Mouse (Mus musculus): ENCODE data around the gene Mettl9.
"Not testable (repeated sequence)": the region's sequence is repeated elsewhere in the genome, so short reads cannot be mapped to it uniquely, and the experiment has no call there.

Mettl9 gene

DNA sequence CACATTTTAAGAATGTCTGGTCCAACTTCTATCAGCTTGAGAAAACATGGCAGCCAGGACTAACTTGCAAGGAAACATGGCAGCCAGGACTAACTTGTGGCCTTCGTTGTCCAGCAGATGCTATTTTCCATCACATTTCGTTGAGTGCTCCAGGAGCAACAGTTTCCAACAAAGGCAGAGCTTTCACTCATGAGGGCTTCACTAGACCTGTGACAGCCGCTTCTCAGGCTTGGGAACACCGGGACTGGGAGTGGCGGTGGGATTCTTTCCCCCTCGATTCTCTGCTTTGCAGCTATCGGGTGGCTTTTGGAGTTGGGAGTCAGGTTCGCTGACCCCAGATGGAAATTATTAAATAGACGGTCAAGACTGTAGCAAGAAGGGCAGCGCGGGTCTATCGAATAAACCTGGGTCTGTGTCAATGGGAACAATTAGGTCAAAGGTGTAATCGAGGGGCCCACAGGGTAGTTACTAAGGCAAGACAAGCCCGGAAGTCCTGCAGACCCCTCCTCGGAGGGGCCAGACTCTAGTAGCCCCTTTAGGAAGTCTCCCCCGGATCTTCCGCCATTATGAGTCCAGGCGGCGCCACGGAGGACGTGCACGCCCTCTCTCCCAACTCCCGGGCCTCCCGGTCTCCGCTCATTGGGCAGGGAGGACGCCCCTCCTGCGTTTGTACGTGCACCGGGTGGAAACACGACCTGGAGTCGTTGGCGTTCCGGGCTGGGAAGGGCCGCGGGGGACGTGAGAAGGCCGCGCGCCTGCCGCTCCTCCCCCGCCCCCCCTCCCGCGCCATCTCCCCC is at the start of gene Mettl9:
Gene Mettl9 (plus strand): TSS at position 590 of the 797 bp plus-strand sequence.
- peak; percentile 90 to 92 for DNase-seq (ENCODE audit: low read depth in 2 of 2, low spot score in 2 of 2)

DNA sequence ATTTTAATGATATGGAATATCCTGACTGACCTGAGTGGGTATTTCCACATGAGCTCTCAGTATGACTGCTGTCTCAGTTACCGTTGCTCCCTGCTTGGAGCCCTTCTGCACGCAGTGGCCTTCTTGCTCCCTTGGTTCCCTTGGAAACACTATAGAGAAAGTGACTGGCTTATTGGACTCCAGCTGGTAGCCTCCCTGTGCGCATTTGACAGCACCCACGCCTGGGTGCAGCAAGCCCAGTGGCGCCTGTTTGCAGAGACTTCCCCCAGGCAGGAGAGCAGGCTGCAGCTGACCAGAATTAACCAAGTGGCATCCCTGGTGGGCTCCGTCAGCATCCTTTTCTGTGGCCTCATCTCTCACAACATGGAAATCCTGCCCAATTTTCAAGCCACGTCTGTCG is 43.1 kb upstream of the Mettl9 start:
- no peak for DNase-seq (ENCODE audit: low read depth in 2 of 2, low spot score in 2 of 2)

DNA sequence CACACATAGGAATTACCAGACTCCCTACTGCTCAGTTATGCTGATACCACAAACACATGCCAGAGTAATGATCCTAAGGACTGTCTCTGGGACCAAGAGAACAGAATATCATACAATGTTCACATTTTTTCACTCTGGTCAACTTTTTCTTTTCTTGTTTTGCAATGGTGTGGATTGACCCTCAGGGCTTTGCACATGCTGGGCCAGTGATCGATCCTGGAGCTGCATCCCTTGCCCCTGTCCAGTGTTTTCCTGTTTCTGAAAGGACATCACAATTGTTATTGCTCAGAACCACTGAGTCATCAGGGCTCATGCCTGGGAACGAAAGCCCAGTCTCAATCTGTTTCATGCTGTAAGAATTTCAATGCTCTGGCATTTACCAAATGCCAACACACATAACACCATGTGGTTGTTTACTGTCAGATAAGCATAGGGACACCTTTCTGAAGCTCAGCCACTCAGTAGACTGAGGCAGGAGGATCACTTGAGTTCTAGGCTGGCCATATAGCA is 35.2 kb upstream of the Mettl9 start:
- DNase-seq (ENCODE audit: low read depth in 2 of 2, low spot score in 2 of 2), result no peak

DNA sequence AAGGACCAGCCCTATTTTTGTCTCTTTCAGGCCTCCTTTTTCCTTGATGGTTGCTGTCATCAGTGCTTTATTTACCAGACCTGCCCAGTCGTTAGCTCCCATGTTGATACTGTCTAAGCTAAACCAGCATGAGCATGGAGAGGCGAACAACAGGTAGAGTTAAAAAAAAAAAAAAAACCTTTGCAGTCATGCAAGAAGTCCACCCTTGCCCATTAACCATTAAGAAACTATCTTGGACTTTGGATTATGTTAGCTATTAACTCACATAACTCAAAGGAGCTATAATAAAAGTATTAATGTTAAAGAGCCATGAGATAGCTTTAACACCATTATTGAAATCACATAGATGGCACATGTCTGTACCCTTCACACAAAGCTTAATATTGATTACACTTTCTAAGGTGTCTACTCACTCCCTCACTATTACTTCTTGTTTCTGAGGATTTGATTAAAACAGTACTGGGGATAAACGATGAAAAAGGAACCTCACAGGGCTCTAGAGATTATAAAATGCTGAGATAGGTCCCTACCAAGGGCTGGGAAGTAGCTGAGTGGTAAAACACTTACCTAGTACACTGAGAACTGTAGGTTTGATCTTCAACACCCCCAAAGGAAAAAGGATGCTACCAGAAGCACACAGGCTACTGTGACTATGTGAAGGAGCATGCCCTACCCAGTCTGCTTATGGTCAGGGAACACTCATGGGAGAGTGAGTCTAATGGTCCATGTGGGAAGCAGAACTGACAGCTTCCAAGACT is 34.0 kb upstream of the Mettl9 start:
- DNase-seq (ENCODE audit: low read depth in 2 of 2, low spot score in 2 of 2), result no peak

DNA sequence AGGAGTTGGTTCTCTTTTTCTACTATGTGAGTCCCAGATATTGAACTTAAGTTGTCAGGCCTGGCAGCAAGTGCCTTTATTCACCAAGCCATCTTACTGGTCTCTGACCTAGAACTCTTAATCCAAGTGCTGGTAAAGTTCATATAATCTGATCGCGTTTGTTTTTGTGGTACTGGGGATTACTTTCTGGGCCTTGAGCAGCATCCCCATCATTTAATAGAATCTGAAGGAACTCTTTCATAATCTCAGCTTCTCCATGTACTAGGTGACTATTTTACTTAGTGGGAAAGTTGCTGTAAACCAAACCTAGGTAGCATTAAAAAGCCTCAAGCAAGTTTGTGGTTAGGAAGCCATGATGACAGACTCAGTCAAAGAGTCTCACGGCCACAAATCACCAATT is 32.4 kb upstream of the Mettl9 start:
- no peak for DNase-seq (ENCODE audit: low read depth in 2 of 2, low spot score in 2 of 2)

DNA sequence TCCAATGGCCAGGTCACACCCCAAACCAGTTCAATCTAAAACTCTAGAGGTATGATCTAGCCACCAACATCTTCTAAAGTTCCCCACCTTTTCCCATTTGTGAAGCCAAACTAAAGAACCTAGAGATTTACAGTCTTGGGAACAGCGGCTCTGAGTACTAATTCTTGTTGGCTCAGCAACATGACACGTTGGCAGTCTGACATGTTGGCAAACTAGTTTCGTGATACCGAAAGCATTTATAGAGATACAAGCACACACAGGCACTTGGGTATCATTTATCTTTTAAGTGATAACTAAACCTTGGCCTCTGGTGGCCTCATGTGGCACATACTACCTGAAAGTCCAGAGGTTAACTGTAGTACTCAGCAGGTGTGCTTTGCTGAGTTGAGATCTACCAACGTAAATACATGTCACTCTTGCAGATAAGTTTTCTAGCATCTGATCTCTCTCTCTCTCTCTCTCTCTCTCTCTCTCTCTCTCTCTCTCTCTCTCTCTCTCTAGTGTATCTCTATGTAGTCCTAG is 31.8 kb upstream of the Mettl9 start:
- DNase-seq (ENCODE audit: low read depth in 2 of 2, low spot score in 2 of 2), result no peak

DNA sequence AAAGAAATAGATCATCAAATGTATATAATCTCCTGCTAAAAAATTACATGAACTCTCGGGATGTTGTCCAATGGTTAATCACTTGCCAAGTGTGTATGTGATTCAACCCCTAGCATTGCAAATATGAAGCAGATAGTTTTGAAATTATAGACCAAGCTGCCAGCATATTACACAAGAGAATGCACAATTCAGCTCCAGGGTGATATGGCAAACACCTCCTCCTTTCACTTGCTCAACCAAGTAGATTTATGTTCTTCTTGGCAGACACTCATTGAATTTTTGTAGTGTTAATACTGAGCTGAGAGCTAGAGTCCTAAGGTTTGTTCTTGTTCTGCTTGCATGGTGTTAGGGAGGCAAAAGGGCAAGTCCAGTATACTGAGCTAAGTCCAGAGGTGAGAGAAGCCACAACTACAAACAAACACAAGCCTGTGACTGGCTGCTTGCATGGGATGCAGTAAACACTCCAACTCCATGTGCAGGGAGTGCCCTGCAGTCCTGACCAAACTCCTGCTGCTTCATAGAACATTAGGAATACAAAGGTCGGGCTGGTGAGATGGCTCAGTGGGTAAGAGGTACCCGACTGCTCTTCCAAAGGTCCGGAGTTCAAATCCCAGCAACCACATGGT is 30.3 kb upstream of the Mettl9 start:
- no peak for DNase-seq (ENCODE audit: low read depth in 2 of 2, low spot score in 2 of 2)

DNA sequence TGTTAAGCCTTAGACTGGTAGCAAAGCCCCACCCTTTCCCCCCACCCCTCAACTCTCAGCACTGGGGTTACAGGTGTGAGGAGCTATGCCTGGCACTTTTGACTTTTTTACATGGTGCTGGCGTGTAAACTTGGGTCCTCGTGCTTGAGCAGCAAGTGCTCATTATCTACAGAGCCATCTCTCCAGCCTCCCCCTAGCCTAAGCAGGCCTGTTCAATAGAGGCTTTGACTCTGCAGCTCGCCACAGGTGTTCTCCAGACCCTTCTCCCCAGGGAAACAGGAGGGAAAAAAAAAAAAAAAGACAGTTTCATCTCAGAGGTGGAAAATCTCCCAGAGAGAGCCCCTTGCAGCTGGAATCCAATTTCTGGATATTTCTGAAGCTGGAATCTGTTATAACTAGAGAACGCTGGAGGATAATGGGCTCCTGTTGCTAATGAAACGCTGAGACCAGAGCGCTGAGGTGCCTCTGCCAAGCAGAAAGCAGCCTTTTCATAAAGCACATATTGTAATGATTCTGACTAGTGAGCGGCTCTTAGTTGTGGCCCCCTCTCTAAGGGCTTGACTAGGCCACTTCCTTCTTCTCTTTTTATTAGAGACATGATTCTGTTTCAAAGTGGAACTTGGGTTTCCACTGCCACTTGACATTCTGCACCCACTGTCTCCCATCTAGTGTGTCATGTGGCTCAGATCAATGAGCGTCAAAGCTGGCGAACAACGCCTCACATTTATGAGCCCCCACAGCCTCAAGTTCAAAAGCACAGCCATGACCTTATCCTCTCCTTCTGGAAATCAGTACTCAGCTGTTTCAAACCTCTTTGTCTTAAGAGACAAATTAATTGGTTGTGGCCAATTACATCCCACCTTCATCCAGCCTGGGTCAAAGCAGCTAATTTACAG is 22.2 kb upstream of the Mettl9 start:
- DNase-seq (ENCODE audit: low read depth in 2 of 2, low spot score in 2 of 2), result no peak

DNA sequence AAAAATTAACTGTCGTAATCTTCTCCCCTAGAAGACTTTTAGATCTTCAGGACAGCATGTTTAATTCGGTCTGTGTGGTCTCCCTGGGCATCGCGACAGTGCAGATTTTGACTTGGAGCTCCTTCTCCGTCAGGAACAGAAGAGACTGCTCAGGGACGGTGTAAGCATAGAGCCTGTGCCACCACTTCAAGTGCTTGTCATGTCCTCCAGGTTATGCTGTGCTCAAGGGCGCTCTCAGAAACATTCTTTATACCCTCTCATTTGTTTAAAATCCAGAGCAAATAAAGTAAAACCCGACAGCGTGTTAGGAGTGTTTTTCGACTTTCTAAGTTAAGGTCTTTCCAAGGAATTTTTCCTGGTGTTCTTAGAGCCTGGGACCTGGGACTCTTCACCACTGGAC is 19.8 kb upstream of the Mettl9 start:
- DNase-seq (ENCODE audit: low read depth in 2 of 2, low spot score in 2 of 2), result no peak

DNA sequence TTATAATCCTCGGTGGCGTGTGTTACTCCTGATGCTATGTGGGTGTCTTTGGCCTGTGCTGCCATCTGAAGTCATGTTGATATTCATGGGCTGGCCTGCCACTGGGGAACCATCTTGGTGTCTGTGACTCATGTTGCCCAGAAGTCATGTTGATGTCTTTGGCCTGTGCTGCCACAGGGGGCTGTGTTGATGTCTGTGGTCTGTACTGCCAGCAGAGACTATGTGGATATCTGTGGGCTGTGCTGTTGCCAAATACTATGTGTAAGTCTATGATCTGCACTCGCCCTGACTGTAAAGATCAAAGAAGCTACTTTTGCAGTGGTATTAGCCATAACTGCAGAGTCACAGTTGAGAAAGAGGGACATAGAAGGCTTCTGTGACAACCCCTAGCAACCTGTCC is 15.5 kb upstream of the Mettl9 start:
- DNase-seq (ENCODE audit: low read depth in 2 of 2, low spot score in 2 of 2), result no peak

DNA sequence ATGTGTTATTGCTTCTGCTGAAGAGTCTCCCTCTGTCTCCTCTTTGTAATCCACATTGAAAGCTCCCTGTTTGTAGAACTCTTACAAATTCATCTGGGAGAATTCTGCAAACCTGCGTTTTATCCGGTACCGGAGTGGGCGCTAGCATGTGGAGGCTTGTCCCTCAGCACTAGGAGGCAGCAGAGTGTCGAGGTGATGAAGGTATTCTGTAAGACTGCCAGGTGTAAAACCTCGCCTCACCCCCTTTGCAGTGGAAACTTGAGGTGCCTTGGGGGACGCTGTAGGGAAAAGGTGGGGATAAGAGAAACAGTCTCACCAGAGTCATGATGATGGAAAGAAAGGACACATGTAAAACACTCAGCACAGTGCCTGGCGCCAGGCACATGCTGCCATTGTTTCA is 14.0 kb upstream of the Mettl9 start:
- peak; percentile 27 to 51 for DNase-seq (ENCODE audit: low read depth in 2 of 2, low spot score in 2 of 2)

DNA sequence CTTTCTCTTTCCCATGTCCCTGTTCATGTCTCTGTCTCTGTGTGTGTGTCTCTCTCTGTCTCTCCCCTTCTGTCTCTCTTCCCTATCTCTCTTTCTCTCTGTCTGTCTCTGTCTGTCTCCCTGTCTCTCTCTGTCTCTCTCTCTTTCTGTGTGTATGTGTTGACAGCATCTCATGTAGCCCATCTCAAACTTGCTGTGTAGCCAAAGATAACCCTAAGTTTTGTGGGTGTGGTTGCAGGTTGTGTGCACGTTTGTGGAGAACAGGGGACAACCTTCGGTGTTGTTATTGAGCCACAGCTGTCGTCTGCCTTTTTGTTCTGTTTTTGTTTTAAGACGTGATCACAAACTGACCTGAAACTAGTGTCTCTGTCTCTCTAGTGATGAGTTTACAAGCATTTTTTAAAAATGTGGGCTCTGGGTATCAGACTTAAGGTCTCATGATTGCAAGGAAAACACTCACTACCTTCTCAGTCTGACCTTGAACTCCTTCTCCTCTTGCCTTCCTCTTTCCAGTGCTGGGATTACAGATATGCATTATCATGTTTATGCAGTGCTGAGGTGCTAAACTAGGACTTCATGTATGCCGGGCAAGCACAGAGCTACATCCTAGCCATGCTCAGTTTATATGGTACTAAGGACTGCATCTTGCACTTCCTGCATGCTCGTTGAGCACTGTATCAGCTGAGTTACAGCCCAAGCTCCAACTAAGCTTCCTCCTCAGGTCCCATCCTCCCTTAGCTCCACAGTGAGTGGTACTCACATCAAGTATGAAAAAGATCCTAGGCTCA is 8.8 kb upstream of the Mettl9 start:
- DNase-seq (ENCODE audit: low read depth in 2 of 2, low spot score in 2 of 2), result no peak

DNA sequence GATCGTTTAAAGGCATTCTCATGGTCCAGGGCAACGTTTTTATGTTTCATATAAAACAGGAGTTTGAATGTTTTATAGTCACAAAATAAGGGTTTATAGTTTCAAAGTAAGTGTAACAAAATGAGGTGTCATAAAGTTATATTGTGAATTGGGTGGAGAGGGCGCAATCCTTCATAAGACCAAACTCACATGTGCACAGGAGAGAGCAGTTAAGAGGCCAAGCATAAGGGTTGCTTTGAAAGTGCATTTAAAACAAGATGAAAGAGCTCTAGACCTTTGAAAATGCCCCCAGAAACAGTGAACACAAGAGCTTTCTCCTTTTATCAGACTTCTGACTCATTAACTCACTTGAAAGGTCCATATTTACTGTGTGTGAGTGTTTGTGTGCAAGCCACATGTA is 7.9 kb upstream of the Mettl9 start:
- no peak for DNase-seq (ENCODE audit: low read depth in 2 of 2, low spot score in 2 of 2)

DNA sequence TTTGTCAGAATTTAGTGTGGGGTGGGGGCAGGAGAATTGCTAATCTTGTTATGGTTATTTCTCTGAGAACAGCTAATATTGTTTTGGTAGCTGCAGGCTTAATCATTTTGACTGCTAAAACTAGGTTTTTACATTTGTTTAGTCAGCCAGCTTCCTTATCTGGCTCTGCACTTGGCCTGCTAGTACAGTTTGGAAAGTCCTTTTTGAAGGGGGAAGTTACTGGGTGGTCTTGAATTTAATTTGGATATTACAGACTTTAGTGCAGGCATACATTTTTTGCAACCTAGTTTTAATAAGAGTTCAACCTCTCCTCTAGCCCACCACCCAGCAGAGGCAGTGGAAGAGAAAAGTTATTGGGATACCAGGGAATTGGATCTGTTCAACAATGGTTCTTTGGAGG is 4.3 kb upstream of the Mettl9 start:
- DNase-seq (ENCODE audit: low read depth in 2 of 2, low spot score in 2 of 2), result not testable (repeated sequence)

DNA sequence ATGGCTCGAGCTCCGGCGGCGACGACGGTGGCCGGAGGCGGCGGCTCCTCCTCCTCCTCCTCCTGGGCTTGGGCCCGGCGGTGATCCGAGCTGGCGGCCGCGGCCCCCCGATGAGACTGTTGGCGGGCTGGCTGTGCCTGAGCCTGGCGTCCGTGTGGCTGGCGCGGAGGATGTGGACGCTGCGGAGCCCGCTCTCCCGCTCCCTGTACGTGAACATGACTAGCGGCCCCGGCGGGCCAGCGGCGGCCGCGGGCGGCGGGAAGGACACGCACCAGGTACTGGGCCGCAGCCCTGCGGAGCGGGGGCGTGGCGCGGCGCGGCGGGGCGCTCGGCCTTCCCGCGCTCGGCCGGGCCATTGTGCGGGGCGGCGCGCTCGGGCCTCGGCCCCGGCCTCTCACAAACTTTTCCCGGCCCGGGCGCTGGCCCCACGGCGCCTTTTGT is 476 bp downstream of the Mettl9 start:
- peak in 1 of 2 experiments; percentile 57 for DNase-seq (ENCODE audit: low read depth in 2 of 2, low spot score in 2 of 2)

DNA sequence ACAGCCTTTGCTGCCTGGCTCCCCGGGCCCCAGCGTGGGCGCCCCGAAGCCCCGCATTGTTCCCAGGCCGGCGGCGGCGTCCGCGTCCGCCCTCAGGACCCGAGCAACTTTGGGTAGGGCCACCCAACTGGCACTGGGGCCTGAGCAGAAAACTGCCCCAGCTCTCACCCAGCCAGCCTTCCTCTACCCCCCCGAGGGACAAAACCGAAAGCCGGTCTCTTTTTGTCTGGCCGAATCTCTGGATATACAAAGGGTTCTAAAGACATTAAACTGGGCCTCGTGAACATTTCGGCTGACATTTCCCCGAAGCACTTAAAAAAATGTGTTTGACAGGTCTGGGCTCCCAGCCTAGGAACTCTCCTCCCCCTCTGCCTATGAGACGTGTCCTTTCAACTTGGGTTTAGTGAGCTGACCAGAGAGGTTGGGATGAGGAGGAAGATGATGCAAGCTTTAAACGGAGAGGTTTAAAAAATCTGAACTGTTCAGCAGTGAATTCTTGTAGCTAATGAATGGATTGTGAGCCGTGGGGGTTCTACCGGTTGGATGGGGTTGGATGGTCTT is 996 bp downstream of the Mettl9 start:
- DNase-seq (ENCODE audit: low read depth in 2 of 2, low spot score in 2 of 2), result no peak

DNA sequence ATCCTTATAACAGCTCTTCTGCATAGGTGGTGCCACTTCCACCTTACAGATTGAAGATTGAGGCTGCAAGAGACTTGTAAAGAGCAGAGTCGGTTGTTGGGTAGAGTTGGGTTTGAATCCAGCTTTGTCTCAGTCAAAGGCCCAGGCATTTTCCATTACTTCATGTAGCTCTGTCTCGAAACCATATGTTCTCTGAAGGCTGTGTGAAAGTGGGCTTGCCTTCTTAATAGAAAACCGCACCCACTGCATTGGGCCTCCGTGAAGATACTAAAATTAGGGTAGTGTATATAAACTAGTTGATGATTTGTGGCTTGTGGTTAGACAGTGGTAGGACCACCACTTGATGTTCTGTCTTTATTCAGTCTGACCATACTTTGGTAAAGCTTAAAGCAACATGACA is 6.3 kb downstream of the Mettl9 start:
- DNase-seq (ENCODE audit: low read depth in 2 of 2, low spot score in 2 of 2), result no peak

DNA sequence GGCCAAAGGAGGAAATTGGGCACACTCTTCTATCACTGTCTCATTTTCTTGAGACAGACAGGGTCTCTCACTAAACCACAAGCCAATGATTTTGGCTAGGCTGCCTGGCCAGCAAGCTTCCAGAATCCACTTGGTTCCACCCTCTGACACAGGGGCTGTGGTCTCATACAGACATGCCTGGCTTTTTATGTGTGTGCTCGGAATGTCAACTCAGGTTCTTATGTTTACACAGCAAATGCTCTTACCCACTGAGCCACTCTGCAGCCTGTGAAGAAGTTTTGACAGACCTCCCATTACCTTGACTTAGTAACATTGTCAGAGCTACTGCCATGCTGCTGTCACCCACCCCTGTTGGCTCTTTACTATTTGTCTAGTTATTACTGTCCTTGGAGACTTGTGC is 7.7 kb downstream of the Mettl9 start:
- no peak for DNase-seq (ENCODE audit: low read depth in 2 of 2, low spot score in 2 of 2)

DNA sequence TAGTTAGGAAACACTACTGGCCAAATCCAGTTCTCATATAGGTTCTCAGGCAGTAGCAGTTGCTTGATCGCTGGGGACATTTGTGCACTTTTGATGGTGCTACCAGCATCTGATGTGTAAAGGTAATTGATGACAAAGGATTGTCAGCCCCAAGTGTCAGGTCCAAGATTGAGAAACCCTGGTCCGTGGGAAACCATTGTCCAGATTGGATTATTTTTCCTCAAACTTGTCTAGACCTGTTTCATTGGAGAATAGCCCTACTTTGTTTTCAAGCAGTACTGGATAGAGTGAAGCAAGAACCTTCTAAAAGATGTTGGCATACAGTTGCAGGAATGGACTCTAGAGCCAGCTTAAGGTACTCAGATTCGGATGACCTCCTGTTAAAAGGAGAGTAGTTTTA is 8.8 kb downstream of the Mettl9 start:
- no peak for DNase-seq (ENCODE audit: low read depth in 2 of 2, low spot score in 2 of 2)

DNA sequence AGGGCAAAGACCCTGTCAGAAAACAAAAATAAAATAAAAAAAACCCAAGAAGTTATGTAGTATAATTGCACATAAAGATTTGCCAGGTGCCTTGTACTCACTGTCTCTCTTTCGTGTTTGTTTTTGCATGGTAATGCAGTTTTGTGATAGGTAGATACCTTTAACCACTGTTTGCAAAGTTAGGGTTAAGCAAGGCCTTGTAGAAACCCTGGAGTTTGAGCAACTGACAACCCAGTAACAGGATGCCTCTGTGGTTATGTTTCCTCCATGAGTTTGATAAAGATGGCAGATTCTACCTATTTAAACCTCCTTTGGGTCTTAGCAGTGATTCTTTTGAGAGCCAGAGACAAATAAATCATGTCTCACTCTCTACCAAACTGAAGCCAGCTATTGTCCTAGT is 9.3 kb downstream of the Mettl9 start:
- no peak for DNase-seq (ENCODE audit: low read depth in 2 of 2, low spot score in 2 of 2)

Measured in CD8-positive naive resting alpha-beta T cell, adult 2 months (primary cell).